Mouse (Mus musculus): Measurements from ENCODE around the gene Spsb4. TPM values are rescaled to one million over a fixed set of nuclear protein-coding genes. Genes with fewer than 3 reads are reported as not detected.
"Not testable (repeated sequence)": the region's sequence is repeated elsewhere in the genome, so short reads cannot be mapped to it uniquely, and the experiment has no call there.

Spsb4 gene
- total RNA-seq, 2 experiments from 2014 or later, result 4.7 to 6.3 TPM

DNA sequence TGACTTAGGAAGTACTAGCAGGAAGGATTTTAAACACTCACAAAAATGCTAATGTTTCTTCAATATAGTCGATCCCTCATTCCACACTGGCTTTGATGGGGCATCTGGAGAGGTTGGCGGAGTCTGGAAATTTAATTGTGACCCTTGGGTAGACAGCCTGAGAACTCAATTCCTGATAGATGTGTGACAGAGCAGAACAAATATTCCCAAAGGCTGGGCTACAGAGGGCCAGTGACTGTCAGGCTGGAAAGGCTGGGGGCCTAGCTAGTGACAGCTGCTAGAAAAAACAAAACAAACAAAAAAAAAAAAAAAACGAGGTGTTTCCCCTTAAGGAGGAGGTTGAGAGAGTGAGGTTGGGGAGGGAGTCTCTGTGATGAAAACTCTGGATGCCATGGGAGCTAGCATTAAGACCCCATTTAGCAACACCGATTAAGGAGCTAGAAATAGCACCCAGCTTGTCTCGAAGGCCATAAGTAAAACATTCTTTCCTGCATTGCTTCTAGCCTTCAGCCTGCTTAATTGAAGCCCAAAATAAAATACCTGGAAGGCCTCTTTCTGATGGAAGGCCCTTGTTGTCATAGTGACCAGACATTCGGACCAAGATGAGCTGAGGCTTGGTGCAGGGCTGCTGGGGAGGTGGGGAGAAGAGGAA lies 61.9 kb downstream of the Spsb4 start:
- DNase-seq (ENCODE audit: low spot score in 2 of 2), result no peak

DNA sequence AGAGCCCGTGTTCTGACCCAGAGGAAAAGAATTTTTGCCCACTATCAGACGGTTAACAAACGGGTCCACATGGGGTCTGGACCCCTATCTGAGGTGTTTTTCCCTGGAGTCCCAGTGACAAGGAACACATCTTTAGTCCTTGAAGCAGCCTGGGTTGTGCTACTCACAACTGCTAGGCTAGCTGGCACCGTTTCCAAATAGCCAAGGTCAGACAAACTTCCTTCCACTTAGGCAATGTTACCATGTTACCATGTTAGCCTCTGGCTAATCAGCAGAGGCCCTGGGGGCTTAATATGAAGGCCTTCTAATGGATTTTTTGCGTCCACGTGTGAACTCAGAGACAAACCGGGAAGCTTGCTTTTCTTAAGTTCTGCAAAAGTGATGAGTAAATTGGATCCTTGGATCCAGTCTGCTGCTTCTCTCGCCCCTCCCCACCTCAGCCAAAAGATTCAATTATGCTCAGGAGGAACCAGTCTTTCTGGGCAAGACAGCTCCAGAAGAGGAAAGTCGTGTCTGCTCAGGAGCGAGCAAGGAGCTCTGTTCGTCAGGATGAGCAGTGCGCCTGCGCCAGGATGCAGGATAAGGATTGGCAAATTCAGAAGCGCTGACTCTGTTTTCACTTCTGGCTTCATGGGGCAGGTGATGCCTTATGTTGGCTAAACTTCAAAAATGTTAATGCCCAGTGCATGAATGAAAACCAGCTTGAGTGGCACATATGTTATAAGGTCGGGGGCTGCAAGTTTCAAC lies 64.4 kb downstream of the Spsb4 start:
- peak; percentile 25 to 31 for DNase-seq (ENCODE audit: low spot score in 2 of 2)

DNA sequence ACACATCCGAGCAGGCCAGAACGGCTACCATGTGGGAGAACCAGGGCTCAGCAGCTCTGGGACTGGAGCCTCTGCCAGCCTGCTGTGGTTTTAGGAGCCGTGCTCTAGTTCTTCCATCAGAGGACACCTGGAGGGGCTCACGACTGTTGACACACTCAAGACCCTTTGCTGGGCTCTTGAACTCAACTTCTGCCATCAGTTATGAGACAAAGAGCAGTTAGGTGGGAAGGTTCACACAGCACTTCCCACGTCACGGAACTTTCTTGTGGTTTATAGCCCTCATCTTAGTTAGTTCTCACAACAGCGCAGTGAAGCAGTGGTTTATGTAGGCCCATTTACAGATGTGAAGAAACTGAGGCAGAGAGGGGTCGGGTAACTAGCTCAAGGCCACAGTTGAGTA lies 65.2 kb downstream of the Spsb4 start:
- no peak for DNase-seq (ENCODE audit: low spot score in 2 of 2)

DNA sequence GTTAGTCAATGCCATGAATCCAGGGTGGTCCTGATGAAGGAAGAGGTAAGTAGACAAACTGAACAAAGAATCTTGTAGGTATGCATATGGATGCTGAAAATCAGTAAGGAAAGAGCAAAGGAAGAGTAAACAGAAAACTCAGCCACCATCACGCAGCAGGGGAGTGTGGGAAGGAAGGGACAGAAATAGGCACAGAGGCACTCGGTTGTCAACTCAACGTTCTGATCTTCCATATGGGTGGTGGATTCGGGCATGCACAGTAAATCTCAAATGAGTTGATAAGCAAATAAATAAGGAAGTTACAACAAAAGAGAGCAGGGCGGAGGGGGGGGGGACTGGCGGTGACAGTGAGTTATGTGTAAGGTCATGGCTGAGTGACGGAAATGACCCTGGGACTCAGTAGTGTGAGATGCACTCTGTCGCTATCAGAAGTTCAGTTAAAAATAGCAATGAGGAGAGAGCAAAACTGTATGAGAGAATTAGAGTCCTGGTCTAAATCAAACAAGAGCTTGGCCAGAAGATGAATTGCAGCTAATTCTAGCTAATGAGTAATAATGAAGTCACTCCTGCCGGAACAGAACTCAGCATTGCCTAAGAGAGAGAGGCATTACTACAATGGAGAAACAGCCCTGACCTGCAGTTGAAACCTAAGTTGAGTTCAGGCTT lies 66.2 kb downstream of the Spsb4 start:
- DNase-seq (ENCODE audit: low spot score in 2 of 2), result peak; percentile 12 to 55

DNA sequence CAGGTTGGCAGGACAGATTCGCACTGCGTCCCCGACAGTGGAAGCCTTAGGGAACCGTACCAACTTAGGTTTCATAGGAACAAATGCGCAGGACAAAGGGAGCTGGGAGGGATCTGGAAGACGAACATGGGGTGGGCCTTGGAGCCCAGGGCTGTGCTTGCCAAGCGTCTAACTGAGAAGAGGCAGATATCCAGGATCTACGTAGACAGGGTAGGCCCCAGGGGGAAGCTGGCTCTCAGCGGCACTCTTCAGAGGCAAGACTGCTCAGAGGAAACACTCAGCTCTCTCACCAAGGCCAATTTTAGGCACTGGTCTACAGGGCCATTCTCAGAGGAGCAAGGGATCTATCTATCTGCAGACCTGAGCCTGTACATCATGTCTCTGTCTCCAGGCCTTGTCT lies 69.1 kb downstream of the Spsb4 start:
- no peak for DNase-seq (ENCODE audit: low spot score in 2 of 2)

DNA sequence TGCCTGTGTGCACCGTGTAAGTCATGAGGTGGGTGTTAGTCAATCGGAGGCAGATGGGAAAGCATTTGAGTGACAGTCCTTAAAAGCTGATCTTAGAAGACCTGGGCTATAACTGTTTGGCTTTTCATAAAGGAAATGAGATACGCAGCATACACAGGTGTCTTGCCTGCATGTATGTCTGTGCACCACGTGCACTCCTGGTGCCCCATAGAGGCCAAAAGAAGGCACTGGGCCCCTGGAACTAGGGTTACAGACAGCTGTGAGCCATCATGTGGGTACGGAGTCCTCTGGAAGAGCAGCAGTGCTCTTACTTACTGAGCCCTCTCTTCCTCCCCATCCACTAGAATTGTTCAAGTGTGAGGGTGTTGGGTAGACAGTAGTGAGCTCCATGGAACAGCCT lies 70.1 kb downstream of the Spsb4 start:
- no peak for DNase-seq (ENCODE audit: low spot score in 2 of 2)

DNA sequence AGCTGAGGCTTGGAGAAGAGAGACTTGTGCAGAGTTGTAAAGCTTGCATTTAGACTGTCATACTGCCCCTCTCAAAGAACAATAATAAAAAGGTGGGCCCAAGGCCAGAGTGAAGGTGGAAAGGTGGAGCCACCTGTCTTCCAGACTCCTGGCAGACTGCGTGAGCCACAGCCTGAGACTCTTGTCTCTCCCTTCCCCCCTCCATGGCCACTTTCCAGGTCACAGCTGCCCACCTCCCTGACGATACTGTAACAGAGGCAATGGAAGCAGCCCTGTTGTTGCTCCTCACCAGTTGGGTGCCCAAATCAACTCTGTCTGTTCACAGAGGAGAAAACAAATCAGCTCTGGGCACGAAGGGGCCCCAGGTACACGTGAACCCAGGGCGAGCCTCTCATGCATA lies 71.5 kb downstream of the Spsb4 start:
- no peak for DNase-seq (ENCODE audit: low spot score in 2 of 2)

DNA sequence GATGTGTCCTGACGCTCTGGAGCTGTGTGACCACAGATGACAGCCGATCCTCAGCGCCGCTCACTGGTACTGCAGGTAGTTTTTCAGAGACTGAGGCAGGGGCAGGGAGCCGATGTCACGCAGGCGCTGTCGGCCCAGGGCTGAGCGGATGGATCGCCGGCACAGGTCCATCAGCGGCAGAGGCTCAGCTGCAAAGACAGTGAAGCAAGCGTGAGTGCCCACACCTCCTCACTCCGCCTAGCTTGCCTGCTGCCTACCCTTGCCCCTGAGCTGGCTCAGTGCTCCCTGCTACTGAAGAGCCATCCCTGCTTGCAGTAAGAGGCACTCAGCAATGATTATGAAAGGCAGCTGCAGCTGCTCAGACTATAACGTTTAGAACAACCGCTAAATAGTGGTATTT lies 74.1 kb downstream of the Spsb4 start:
- DNase-seq (ENCODE audit: low spot score in 2 of 2), result peak in 1 of 2 experiments; percentile 20

DNA sequence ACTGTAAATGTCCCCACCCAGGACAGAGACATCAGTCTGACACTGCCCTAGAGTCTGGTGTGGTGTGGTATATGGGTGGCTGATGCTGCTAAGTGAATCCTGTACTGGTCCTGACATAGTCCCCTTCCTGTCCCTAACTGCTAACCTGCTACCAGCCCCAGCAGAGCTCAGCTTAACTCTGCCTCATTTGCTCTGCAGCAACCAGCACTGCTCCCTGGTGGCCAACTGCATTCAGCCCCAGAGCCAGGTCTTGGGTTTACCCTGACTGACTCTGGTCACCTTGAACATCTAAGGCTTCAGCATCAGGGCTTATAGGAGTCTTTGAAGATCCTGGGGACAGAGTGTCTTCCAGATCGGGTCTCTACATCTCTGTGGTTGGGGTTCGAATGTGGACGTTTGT lies 75.7 kb downstream of the Spsb4 start:
- DNase-seq (ENCODE audit: low spot score in 2 of 2), result no peak

DNA sequence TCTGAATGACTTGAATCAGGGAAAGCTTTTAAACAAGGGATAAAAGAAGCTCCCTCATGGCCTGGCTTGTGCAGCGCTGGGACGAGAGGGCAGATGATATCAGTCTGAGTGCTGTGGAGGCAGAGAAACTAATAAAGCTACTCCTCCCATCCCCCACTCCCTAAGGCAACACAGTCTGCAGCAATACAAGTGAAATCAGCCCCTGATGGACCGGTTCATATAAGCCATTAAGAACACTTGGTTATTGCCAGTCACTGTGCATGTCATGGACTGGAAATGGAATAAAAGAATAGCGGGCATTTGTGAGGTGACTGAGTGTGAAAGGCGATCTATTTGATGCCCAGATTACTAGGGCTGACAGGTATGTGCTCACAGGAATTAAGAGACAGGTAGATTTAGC lies 79.8 kb downstream of the Spsb4 start:
- DNase-seq (ENCODE audit: low spot score in 2 of 2), result no peak

DNA sequence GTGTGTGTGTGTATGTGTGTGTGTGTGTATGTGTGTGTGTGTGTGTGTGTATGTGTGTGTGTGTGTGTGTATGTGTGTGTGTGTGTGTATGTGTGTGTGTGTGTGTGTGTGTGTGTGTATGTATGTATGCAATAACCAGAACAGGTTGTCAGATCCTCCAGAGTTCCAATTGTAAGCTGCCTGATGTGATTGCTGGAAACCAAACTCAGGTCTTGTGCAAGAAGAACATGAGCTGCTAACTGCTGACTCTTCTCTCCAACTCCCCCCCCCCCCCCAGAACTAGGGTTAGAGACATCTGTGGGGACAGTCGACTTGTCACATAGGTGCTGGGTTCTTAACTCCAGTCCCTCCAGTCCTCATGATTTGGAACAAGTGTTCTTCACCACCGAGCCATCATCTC lies 82.2 kb downstream of the Spsb4 start:
- not testable (repeated sequence) for DNase-seq (ENCODE audit: low spot score in 2 of 2)

DNA sequence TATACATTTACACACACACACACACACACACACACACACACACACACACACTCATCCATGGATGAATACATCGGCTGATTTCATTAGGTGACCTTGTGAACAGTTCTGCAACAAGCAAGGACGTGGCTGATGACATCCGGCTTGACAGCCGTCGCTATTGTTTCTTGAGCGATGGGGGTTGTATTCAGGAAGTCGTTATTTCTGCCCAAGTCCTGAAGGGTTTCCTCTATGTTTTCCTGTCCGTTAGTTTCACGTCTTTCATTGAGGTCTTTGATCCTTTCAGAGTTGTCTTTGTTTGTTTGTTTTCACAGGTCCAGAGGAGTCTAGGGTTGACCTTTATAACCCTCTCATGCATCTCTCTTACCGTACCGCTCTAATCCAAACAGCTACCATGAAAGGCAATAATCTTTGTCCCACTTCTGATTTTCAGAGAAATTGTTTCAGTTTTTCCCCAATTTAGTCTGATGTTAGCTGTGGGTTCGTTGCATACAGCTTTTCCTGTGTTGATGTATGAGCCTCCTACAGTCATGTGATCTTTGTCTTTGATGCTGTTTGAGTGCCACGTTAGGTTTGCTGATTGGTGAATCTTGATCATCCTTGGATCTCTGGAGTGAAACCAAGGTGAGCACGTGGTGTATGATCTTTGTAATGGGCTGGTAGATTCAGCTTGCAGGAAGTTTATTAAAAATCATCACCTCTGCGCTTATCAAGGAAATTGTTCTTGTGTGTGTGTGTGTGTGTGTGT lies 82.9 kb downstream of the Spsb4 start:
- DNase-seq (ENCODE audit: low spot score in 2 of 2), result no peak

DNA sequence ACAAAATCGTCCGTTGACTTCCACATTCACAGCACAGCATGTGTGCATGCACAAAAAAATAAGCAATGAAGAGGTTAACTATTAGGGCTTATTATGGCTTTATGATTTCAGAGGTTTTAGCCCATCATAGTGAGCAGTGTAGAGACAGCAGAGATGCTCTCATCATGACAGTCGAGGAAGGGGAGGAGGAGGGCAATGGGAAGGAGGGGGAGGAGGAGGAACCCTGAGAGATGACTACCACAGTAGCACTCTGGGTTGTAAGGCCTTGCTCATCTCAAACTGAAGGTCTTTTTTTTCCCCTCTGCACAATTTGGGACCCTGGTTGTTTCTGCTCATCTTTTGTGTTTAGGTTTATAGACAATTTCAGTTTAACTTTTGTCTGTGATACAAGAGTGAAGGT lies 83.8 kb downstream of the Spsb4 start:
- DNase-seq (ENCODE audit: low spot score in 2 of 2), result no peak

DNA sequence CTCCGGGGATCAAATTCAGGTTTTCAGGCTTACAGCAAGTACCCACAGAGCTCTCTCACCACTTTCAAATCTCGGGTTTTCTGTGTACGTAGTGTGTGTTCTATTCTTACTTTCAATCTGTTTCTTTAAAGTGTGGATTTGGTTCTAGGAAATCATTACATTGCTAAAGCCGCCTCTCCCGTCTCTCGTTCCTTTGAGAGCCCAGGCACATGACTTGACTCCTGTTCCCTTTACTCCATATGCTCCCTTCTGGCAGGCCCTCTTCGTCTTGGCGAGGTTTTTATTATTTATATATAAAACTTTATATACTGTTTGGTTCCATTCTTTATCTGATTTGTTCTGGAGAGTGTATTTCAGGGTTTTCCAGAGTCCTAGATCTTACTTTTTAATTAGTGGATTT lies 85.9 kb downstream of the Spsb4 start:
- DNase-seq (ENCODE audit: low spot score in 2 of 2), result no peak

DNA sequence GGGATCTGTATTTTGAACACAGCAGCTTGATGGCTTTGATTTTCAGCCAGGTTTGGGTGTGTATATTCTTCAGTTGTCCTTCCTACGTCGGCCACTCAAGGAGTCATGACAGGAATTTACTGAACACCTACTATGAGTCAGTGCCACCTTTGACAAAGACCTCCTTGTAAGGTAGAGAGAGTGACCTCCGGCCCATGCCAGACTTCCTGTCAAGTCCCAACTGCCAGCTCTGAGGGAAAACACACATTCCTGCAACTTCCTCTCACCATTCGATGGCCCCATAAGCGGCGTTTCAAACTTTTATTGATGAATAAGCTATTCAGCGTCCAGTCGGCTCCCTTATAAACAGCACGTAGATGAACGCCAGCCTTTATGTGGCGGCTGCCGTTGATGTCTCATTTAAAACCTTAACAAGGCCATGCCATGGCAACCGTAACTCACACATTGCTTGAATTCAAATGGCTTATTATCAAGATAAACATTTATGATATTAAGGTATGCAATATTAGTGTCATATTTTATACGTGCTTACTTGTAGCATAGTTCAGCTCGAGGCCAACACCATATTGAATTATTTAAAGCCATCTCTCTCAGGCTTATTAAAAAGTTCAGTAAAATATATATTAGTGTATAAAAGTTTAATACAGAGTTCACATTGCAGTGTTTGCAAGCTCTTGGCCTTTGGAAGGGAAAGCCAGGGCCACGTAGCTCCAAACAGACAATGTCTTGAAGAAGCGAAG lies 94.9 kb downstream of the Spsb4 start:
- DNase-seq (ENCODE audit: low spot score in 2 of 2), result no peak

DNA sequence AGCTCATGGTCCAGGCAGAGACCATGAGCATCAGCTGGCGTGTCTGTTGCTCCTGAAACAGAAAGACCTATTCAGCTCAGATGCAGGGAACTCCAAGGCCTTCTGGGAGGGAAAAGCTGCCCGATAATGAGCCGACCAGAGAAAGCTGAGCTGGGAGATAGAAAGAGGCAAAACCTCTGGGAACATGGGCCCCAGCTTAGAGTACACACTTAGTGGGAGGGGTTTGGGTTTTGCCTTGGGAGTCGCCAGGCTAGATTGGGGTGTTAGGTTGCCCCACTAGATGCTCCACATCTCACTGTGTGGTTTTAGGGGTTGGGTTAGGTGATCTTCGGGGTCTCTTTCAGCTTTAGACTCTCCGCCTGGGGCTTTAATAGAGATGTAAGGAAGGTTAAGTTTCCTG lies 95.5 kb downstream of the Spsb4 start:
- no peak for DNase-seq (ENCODE audit: low spot score in 2 of 2)

DNA sequence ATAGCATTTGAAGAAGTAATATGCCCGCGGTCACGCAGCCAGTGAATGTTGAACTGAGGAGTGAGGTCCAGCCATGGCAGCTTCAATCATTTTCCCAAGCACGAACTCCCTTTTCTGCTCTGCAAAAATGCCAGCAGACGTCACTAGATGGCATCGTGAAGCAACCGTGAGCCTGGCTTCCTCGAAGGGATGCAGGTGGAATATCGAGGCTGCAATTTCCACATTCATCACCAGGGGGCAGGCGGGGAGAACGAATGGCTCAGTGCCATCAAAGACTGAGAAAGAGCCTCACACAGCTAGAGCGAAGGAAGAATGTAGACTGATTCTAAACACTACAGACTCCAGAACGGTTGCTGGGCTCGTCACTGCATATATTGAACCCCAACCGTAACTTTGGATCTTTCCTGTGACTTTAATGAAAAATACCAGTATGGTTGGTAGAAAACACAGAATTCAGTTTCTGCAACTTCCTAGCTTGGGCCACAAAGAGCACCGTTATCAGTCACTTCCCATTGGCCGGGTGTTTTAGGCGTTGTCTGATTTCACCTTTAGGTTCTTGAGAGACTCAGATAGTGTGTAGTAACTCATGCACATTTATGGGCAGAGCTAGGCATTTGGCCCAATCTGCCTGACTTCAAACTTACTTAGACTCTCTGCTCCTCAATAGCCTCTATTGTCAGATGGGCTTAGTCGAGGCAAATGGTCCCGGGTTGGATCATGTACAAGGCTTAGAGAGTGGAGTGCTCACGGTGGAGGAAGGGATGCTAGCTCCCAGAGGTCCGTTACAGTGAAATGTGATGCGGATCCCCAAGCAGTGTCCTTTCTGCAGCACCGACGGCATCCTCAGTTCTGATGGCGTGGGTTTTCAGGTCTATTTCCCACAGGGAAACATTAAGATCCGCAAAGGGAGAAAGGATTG lies 101.8 kb downstream of the Spsb4 start:
- peak; percentile 97 to 99 for DNase-seq (ENCODE audit: low spot score in 2 of 2)

DNA sequence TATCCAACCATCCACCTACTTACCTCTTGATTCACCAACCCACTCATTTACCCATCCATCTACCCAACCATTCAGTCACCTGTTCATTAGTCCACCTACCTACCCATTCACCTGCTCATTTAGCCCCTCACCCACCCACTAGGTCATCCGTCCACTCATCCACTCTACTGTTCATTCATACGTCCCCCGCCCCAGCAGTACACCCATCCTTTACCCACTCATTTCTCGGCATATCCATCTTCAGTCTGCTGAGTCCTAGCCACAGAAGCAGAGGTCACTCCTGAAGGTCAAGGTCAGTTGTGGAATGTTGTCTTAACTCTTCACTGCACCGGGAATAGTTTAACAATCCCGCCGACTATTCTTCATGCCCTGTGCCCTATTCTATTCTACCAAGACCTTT lies 102.6 kb downstream of the Spsb4 start:
- no peak for DNase-seq (ENCODE audit: low spot score in 2 of 2)

DNA sequence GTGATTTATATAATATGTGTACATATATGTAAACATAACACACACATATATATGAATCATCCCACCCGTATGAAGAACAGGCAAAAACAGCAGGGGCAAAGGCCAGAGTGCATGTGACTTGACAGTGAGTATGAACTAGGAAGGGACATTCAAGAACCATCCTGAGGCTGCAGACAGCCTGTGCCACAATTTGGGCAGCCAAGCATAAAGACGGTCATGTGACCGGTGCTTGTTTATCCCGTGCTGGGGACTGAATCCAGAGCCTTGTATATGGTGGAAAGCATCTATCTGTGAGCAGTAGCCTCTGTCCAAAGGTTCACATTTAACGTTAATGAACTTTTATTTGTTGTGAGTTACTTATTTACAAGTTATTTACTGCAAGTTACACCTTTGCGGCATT lies 103.8 kb downstream of the Spsb4 start:
- DNase-seq (ENCODE audit: low spot score in 2 of 2), result no peak

DNA sequence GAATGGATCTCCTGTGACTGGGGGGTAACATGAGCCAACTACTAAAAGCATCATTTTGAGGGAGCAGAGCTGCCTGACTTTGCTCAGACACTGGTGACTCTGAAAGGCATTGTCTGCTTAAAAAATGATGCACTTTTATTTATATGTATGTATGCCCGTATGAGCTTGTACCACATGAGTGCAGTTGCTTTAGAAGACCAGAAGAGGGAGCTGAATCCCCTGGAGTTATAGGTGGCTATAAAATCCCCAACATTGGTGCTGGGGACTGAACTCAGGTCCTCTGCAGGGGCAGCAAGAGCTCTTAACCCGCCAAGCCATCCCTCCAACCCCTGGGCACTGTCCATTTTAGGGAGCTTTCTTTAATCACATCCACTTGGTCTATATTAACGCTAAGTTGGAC lies 104.6 kb downstream of the Spsb4 start:
- DNase-seq (ENCODE audit: low spot score in 2 of 2), result no peak

Measured in left cerebral cortex, adult 18-20 months (tissue).